Mouse (Mus musculus) layer of hippocampus, adult 6 months (tissue): ENCODE measurements around the gene Inf2. TPM values are rescaled to one million over a fixed set of nuclear protein-coding genes. Genes with fewer than 3 reads are reported as not detected.

ENCODE experiments used
- long read RNA-seq, 2 experiments: library from polyadenylated mRNA; unstranded; transcript quantifications; one replicate each; pipeline ENCODE4 v2.0.0; 2019 to 2020
- microRNA-seq: library from miRNA; unstranded; fragments of <30 nt; microRNA quantifications from one replicate; pipeline ENCODE4 v1.2.0, GENCODE M21; 2020
- polyA plus RNA-seq: library from polyadenylated mRNA; unstranded; fragments of <200 nt; fragmentation: Nextera tagmentation; gene quantifications from 2 replicates; pipeline ENCODE4 v1.2.3, GENCODE M21; 2021

The Inf2 gene
- polyA plus RNA-seq, result 29.0 and 29.4 TPM in 2 replicates
- long read RNA-seq, experiment 1, partial matches to known transcripts, result 16 of 21 reads
- long read RNA-seq, experiment 1, other reads (novel, unspliced or antisense), result 3 of 21 reads
- long read RNA-seq, experiment 2, partial matches to known transcripts, result 38 of 43 reads
- long read RNA-seq, experiment 2, other reads (novel, unspliced or antisense), result 2 of 43 reads

DNA sequence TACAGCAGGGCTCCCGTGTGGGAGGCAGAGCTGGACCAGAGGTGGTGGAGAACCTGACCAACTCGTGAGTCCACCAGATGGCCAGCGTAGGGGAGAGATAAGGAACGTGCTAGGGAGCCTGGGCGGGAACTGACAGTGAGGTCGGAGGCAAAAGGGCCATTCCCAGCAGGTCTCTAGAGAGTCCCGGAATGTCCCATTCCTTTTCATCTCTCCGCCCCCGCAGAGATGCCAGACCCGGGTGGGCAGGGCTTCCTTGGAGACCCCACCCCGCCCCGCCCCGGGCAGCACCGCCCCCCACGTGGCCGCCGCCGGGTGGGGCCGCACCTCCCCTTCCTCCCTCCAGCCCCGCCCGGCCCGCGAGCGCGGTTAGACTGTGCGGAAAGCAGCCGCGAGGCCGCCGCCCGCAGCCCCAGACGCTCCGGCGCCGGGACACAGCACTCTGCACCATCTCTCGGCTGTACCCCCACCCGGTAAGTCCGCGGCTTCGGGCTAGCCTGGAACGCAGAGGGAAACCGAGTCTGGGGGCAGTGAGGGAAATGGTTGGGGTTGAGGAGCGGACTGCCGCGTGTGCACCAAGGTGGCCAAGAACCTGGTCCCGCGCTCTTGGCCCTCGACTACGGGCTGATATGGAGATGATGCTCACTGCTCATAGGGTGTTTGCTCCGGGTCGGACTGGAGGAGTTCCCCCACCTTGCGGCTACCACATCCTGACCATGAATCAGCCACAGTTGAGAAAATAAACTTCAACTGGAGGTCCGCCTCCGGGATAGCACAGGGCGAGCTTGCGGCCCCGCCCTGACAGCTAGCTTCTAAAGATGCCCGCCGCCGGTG lies at the start of gene Inf2:
Inf2 (plus strand) TSS at position 359 of the 831 bp plus-strand sequence.

DNA sequence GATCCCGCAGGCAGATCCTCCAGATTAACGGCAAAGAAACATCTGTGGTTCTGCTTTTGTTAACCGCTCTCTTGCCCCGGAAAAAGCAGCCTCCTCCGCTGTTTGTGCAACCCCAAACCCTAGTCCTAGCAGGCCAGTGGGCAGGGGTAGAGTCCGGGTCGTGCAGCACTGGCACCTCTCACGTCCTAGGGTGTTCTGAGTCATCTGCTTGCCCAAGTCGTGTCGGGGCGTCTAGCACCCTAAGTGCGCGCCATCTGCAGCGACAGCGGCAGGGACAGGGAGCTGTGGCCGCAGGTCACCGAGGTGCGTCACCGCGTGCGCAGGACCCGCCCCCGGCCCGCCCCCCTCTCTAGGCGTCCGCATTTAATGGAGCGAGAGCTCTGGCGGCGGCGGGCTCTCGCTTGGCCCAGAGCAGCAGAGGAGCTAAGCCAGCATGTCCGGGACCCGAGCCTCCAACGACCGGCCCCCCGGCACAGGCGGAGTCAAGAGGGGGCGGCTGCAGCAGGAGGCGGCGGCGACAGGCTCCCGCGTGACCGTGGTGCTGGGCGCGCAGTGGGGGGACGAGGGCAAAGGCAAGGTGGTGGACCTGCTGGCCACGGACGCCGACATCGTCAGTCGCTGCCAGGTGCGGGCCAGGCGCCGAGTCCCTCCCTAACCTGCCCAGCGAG lies 31.2 kb downstream of the Inf2 start, which contains the start of gene Adssl1:
Adssl1 (plus strand) TSS at position 360 of the 668 bp plus-strand sequence.

GRCm38 (mm10) chr12:112644180-112644854 lies 55.7 kb downstream of the Inf2 start, which contains the start of gene Siva1:
Gene Siva1 (plus strand): TSS chr12:112644679.

Small RNA genes within 50 kb of the gene (microRNA-seq; reads per million reads assigned to microRNA genes)
- gene Mir6939, result 2.1 reads per million, percentile 3 among the genes with 10 or more reads in this experiment

Other genes with a start within 250 kb of the Inf2 start
- 0.14 TPM in 1 of 2 replicates, not detected in the other for gene A530016L24Rik, start 99.3 kb upstream of the Inf2 start, polyA plus RNA-seq
- 121 and 138 TPM in 2 replicates for gene Tmem179, start 72.0 kb upstream of the Inf2 start, polyA plus RNA-seq
- 17.2 and 23.0 TPM in 2 replicates for gene Adssl1, start 31.3 kb downstream of the Inf2 start, polyA plus RNA-seq
- gene Siva1, start 55.9 kb downstream of the Inf2 start, polyA plus RNA-seq, result 74.5 and 78.9 TPM in 2 replicates
- 23.4 and 25.7 TPM in 2 replicates for gene Akt1, start 86.1 kb downstream of the Inf2 start, polyA plus RNA-seq
- 0.41 and 1.1 TPM in 2 replicates for gene Zbtb42, start 90.0 kb downstream of the Inf2 start, polyA plus RNA-seq
- gene Cep170b, start 131.7 kb downstream of the Inf2 start, polyA plus RNA-seq, result 21.7 and 22.6 TPM in 2 replicates
- 13.5 and 14.2 TPM in 2 replicates for gene Pld4, start 171.9 kb downstream of the Inf2 start, polyA plus RNA-seq
- gene Ahnak2, start 213.9 kb downstream of the Inf2 start, polyA plus RNA-seq, result 0.48 and 0.50 TPM in 2 replicates
- 17.9 and 18.4 TPM in 2 replicates for gene Clba1, start 220.2 kb downstream of the Inf2 start, polyA plus RNA-seq
- 11.4 and 13.2 TPM in 2 replicates for gene Cdca4, start 240.6 kb downstream of the Inf2 start, polyA plus RNA-seq